Mouse (Mus musculus): ENCODE measurements around the gene I0C0044D17Rik. TPM values are rescaled to one million over a fixed set of nuclear protein-coding genes. Genes with fewer than 3 reads are reported as not detected.

Gene I0C0044D17Rik
- polyA plus RNA-seq, 1 experiment: not detected

GRCm38 (mm10) chr4:98805291-98806048 lies 18.2 kb downstream of the I0C0044D17Rik start:
- Histone ChIP-seq H3K36me3 (ENCODE audit: control insufficient read depth, insufficient read depth, low read length) (no peaks in the 10 kb centered on the region), H3K4me1 (ENCODE audit: control insufficient read depth, insufficient read depth, insufficient read length, low read length) (no peaks in the 10 kb centered on the region), H3K4me3 (ENCODE audit: low read depth, low read length) (no peak overlapping the region), H3K27me3 (ENCODE audit: control insufficient read depth, insufficient read depth, low read length) (no peaks in the 10 kb centered on the region), H3K27ac (ENCODE audit: insufficient read depth, low read depth, low read length) (no peak overlapping the region)
- WGBS: 65% methylated on average over 12 of the region's 12 CpGs
- TF ChIP-seq POLR2A (IDR thresholded peaks at IDR 0.05; ENCODE audit: low read depth, low read length): no peak

GRCm38 (mm10) chr4:98804476-98805134 lies 19.0 kb downstream of the I0C0044D17Rik start:
- TF ChIP-seq CTCF (IDR thresholded peaks at IDR 0.05; ENCODE audit: extremely low read depth, insufficient read length, insufficient replicate concordance, low read depth, low read length): no peak
- no peak for TF ChIP-seq POLR2A (IDR thresholded peaks at IDR 0.05; ENCODE audit: low read depth, low read length)

GRCm38 (mm10) chr4:98801775-98802174 lies 21.9 kb downstream of the I0C0044D17Rik start:
- Histone ChIP-seq H3K36me3 (ENCODE audit: control insufficient read depth, insufficient read depth, low read length) (no peaks in the 10 kb centered on the region), H3K27ac (ENCODE audit: insufficient read depth, low read depth, low read length) (no peak overlapping the region), H3K4me3 (ENCODE audit: low read depth, low read length) (no peak overlapping the region), H3K4me1 (ENCODE audit: control insufficient read depth, insufficient read depth, insufficient read length, low read length) (no peaks in the 10 kb centered on the region), H3K27me3 (ENCODE audit: control insufficient read depth, insufficient read depth, low read length) (no peaks in the 10 kb centered on the region)
- no peak for TF ChIP-seq POLR2A (IDR thresholded peaks at IDR 0.05; ENCODE audit: low read depth, low read length)
- TF ChIP-seq CTCF (IDR thresholded peaks at IDR 0.05; ENCODE audit: extremely low read depth, insufficient read length, insufficient replicate concordance, low read depth, low read length): no peak
- WGBS: 83% methylated on average over 11 of the region's 11 CpGs

More at GRCm38 (mm10) chr4:98804476-98805134, 19.0 kb downstream of the I0C0044D17Rik start:
- Histone ChIP-seq H3K36me3 (ENCODE audit: control insufficient read depth, insufficient read depth, low read length) (no peaks in the 10 kb centered on the region), H3K27ac (ENCODE audit: insufficient read depth, low read depth, low read length) (no peak overlapping the region), H3K4me3 (ENCODE audit: low read depth, low read length) (no peak overlapping the region), H3K27me3 (ENCODE audit: control insufficient read depth, insufficient read depth, low read length) (no peaks in the 10 kb centered on the region), H3K4me1 (ENCODE audit: control insufficient read depth, insufficient read depth, insufficient read length, low read length) (no peaks in the 10 kb centered on the region)
- 83% methylated on average over 7 of the region's 7 CpGs for WGBS

- TF ChIP-seq CTCF (IDR thresholded peaks at IDR 0.05; ENCODE audit: extremely low read depth, insufficient read length, insufficient replicate concordance, low read depth, low read length): no peak
- TF ChIP-seq POLR2A (IDR thresholded peaks at IDR 0.05; ENCODE audit: low read depth, low read length): no peak
- no peaks in the 10 kb centered on the region for H3K27me3 ChIP-seq (ENCODE audit: control insufficient read depth, insufficient read depth, low read length)
- H3K27ac ChIP-seq (ENCODE audit: insufficient read depth, low read depth, low read length): no peak overlapping the region
- no peak overlapping the region for H3K4me3 ChIP-seq (ENCODE audit: low read depth, low read length)
- no peaks in the 10 kb centered on the region for H3K4me1 ChIP-seq (ENCODE audit: control insufficient read depth, insufficient read depth, insufficient read length, low read length)
- no peaks in the 10 kb centered on the region for H3K36me3 ChIP-seq (ENCODE audit: control insufficient read depth, insufficient read depth, low read length)
- WGBS: 86% methylated on average over 8 of the region's 8 CpGs
Measured at GRCm38 (mm10) chr4:98800824-98801223, 22.8 kb downstream of the I0C0044D17Rik start.

- H3K36me3 ChIP-seq (ENCODE audit: control insufficient read depth, insufficient read depth, low read length): no peaks in the 10 kb centered on the region
- no peaks in the 10 kb centered on the region for H3K27me3 ChIP-seq (ENCODE audit: control insufficient read depth, insufficient read depth, low read length)
- no peak overlapping the region for H3K4me3 ChIP-seq (ENCODE audit: low read depth, low read length)
- TF ChIP-seq POLR2A (IDR thresholded peaks at IDR 0.05; ENCODE audit: low read depth, low read length) (no peak), CTCF (IDR thresholded peaks at IDR 0.05; ENCODE audit: extremely low read depth, insufficient read length, insufficient replicate concordance, low read depth, low read length) (no peak)
- 57% methylated on average over 11 of the region's 11 CpGs for WGBS
- no peaks in the 10 kb centered on the region for H3K4me1 ChIP-seq (ENCODE audit: control insufficient read depth, insufficient read depth, insufficient read length, low read length)
- no peak overlapping the region for H3K27ac ChIP-seq (ENCODE audit: insufficient read depth, low read depth, low read length)
Measured at GRCm38 (mm10) chr4:98796591-98797341, 26.9 kb downstream of the I0C0044D17Rik start.

GRCm38 (mm10) chr4:98795241-98795640 lies 28.4 kb downstream of the I0C0044D17Rik start:
- H3K4me1 ChIP-seq (ENCODE audit: control insufficient read depth, insufficient read depth, insufficient read length, low read length): no peaks in the 10 kb centered on the region
- no peak overlapping the region for H3K4me3 ChIP-seq (ENCODE audit: low read depth, low read length)
- H3K27ac ChIP-seq (ENCODE audit: insufficient read depth, low read depth, low read length): no peak overlapping the region
- TF ChIP-seq CTCF (IDR thresholded peaks at IDR 0.05; ENCODE audit: extremely low read depth, insufficient read length, insufficient replicate concordance, low read depth, low read length) (no peak), POLR2A (IDR thresholded peaks at IDR 0.05; ENCODE audit: low read depth, low read length) (no peak)
- no peaks in the 10 kb centered on the region for H3K27me3 ChIP-seq (ENCODE audit: control insufficient read depth, insufficient read depth, low read length)
- no peaks in the 10 kb centered on the region for H3K36me3 ChIP-seq (ENCODE audit: control insufficient read depth, insufficient read depth, low read length)
- WGBS: 55% methylated on average over 2 of the region's 2 CpGs

- Histone ChIP-seq H3K36me3 (ENCODE audit: control insufficient read depth, insufficient read depth, low read length) (no peaks in the 10 kb centered on the region), H3K4me3 (ENCODE audit: low read depth, low read length) (no peak overlapping the region), H3K27ac (ENCODE audit: insufficient read depth, low read depth, low read length) (no peak overlapping the region), H3K4me1 (ENCODE audit: control insufficient read depth, insufficient read depth, insufficient read length, low read length) (peaks cover 2% of the 10 kb centered on the region; the same call in 1 of the 2 replicates), H3K27me3 (ENCODE audit: control insufficient read depth, insufficient read depth, low read length) (no peaks in the 10 kb centered on the region)
- no peak for TF ChIP-seq CTCF (IDR thresholded peaks at IDR 0.05; ENCODE audit: extremely low read depth, insufficient read length, insufficient replicate concordance, low read depth, low read length)
- TF ChIP-seq POLR2A (IDR thresholded peaks at IDR 0.05; ENCODE audit: low read depth, low read length): no peak
- 92% methylated on average over 9 of the region's 9 CpGs for WGBS
Measured at GRCm38 (mm10) chr4:98793486-98793885, 30.2 kb downstream of the I0C0044D17Rik start.

Data from small intestine, adult 2 months (tissue).